Mouse (Mus musculus): ENCODE measurements at regions not wholly inside any gene's neighbourhood (a gene's known extent, or its start where the extent isn't known, plus 50 kb on each side); places are given as distances from the start of the nearest gene placed in this dataset.

- DNase-seq (ENCODE audit: low spot score): no peak
Observed at GRCm38 (mm10) chr6:51220778-51221177, 211.7 kb upstream of the Nfe2l3 start.

- no peak for DNase-seq (ENCODE audit: low spot score)
Observed at GRCm38 (mm10) chr6:51236077-51236740, 196.3 kb upstream of the Nfe2l3 start.

- DNase-seq (ENCODE audit: low spot score): no peak
Observed at GRCm38 (mm10) chr6:51240039-51240438, 192.4 kb upstream of the Nfe2l3 start.

GRCm38 (mm10) chr6:51250233-51250632 is 182.2 kb upstream of the Nfe2l3 start:
- no peak for DNase-seq (ENCODE audit: low spot score)

- DNase-seq (ENCODE audit: low spot score): no peak
Observed at GRCm38 (mm10) chr6:51251432-51251831, 181.0 kb upstream of the Nfe2l3 start.

- DNase-seq (ENCODE audit: low spot score): no peak
Observed at GRCm38 (mm10) chr6:51252721-51253120, 179.7 kb upstream of the Nfe2l3 start.

GRCm38 (mm10) chr6:51256631-51257030 is 175.8 kb upstream of the Nfe2l3 start:
- DNase-seq (ENCODE audit: low spot score): no peak

- no peak for DNase-seq (ENCODE audit: low spot score)
Observed at GRCm38 (mm10) chr6:51257524-51257923, 174.9 kb upstream of the Nfe2l3 start.

- no peak for DNase-seq (ENCODE audit: low spot score)
Observed at GRCm38 (mm10) chr6:51258304-51258703, 174.2 kb upstream of the Nfe2l3 start.

GRCm38 (mm10) chr6:51263595-51263994 is 168.9 kb upstream of the Nfe2l3 start:
- no peak for DNase-seq (ENCODE audit: low spot score)

- DNase-seq (ENCODE audit: low spot score): no peak
Observed at GRCm38 (mm10) chr6:51265329-51265728, 167.1 kb upstream of the Nfe2l3 start.

GRCm38 (mm10) chr6:51266721-51267120 is 165.7 kb upstream of the Nfe2l3 start:
- DNase-seq (ENCODE audit: low spot score): no peak

GRCm38 (mm10) chr6:51267888-51268287 is 164.6 kb upstream of the Nfe2l3 start:
- DNase-seq (ENCODE audit: low spot score): no peak

GRCm38 (mm10) chr6:51268931-51269330 is 163.5 kb upstream of the Nfe2l3 start:
- DNase-seq (ENCODE audit: low spot score): no peak

GRCm38 (mm10) chr6:51269617-51270016 is 162.9 kb upstream of the Nfe2l3 start:
- DNase-seq (ENCODE audit: low spot score): no peak

GRCm38 (mm10) chr6:51270216-51271127 is 162.0 kb upstream of the Nfe2l3 start:
- DNase-seq (ENCODE audit: low spot score): peak; percentile 94

GRCm38 (mm10) chr6:51271128-51271480 is 161.4 kb upstream of the Nfe2l3 start:
- DNase-seq (ENCODE audit: low spot score): no peak

- no peak for DNase-seq (ENCODE audit: low spot score)
Observed at GRCm38 (mm10) chr6:51272136-51272736, 160.2 kb upstream of the Nfe2l3 start.

GRCm38 (mm10) chr6:51279491-51279890 is 153.0 kb upstream of the Nfe2l3 start:
- no peak for DNase-seq (ENCODE audit: low spot score)

- no peak for DNase-seq (ENCODE audit: low spot score)
Observed at GRCm38 (mm10) chr6:51280231-51280630, 152.2 kb upstream of the Nfe2l3 start.

GRCm38 (mm10) chr6:51283916-51284706 is 148.4 kb upstream of the Nfe2l3 start:
- no peak for DNase-seq (ENCODE audit: low spot score)

GRCm38 (mm10) chr6:51284881-51285280 is 147.6 kb upstream of the Nfe2l3 start:
- no peak for DNase-seq (ENCODE audit: low spot score)

Measured in testis, postnatal 14 days (tissue).